Mouse (Mus musculus): ENCODE measurements around the gene Adad1.

The Adad1 gene

DNA sequence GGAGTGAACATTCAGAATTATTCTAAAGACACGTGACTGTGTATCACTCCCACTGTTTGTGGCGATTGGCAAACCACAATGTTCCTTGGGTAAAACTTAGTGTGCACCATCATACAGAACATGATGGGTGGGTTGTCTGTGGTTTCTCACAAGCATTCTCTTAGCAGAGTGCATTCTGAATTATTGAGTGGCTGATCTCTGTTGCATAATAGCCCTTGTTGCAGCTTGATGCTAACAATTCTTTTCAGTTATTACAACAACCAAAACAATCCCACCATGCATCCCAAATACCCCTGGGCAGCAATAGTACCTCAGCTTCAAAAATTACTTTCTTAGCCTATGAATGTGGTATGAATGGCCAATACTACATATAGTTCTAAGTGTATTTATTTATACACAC, 106.0 kb downstream of the Adad1 start:
- no peak for DNase-seq (ENCODE audit: low read depth, low spot score)

Measured in skeletal muscle tissue, adult 2 months (tissue).